Mouse (Mus musculus) adipose tissue, adult 10 weeks (tissue): ENCODE measurements around the gene Dhfr. TPM values are rescaled to one million over a fixed set of nuclear protein-coding genes. Genes with fewer than 3 reads are reported as not detected.

Experiments
- polyA plus RNA-seq: library from polyadenylated mRNA; stranded (reverse); fragments of 350-450 nt; fragmentation: Illumina TruSeq; extraction: RNeasy Lipid Tissue Mini Kit (QIAGEN cat#74804); gene quantifications from one replicate; pipeline ENCODE4 v1.2.3, GENCODE M21; 2014; ENCODE audit warnings: low read depth, low replicate concordance

Gene Dhfr
- 2.7 TPM for polyA plus RNA-seq

DNA sequence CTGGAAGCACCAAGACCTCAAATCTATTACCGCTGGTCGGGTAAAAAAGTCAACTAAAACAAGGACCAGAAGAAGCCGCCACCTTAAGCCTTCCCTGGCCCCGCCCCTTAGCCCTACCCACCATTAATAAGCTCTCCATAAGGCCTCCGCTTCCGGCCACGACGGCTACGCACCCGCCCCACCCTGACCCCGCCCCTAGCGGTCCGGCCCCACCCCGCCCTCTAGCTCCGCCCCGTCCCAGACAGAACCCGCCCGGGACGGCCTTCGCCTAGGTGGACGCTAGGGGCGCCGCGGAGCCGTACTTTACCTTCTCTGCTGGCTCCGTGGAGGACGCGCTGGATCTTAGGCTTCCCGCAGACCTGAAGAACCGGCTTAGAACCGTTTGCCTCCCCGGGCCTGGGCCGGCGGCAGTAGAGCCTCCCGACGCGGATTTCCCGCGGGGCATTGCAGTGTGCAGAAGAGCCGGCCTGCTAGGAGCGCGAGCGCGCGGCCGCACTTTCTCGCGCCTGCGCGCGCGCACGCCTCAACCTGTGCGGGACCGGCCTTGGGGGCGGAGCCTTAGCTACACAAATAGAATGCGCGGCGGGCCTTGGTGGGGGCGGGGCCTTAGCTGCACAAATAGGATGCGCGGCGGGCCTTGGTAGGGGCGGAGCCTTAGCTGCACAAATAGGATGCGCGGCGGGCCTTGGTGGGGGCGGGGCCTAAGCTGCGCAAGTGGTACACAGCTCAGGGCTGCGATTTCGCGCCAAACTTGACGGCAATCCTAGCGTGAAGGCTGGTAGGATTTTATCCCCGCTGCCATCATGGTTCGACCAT is at the start of gene Dhfr, which contains the start of gene Msh3:
Gene Dhfr, plus strand, starts transcription at position 271 of the 816 bp plus-strand sequence.
Gene Msh3, minus strand, starts transcription at position 548 of the 816 bp plus-strand sequence.

DNA sequence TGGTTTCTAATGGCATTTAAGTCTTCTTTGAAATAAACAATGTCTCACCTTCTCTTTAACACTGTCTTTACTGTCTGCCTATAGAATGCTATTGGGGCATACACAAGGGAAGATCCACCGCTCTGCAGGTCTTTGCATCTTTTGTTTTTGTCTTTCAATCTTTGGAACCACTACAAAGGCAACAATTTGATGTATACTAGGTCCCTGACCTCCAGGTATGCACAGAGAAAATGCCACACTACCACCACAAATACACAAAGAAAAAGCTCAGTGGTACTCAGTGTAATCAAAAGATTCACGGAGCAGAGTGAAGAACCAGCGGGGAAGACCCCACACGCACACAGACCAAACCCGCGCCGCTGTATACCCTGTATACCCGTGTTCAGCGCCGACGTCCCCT is 48.8 kb upstream of the Dhfr start, which contains the start of gene Gm20379:
Gene Gm20379, plus strand, starts transcription at position 301 of the 400 bp plus-strand sequence.

DNA sequence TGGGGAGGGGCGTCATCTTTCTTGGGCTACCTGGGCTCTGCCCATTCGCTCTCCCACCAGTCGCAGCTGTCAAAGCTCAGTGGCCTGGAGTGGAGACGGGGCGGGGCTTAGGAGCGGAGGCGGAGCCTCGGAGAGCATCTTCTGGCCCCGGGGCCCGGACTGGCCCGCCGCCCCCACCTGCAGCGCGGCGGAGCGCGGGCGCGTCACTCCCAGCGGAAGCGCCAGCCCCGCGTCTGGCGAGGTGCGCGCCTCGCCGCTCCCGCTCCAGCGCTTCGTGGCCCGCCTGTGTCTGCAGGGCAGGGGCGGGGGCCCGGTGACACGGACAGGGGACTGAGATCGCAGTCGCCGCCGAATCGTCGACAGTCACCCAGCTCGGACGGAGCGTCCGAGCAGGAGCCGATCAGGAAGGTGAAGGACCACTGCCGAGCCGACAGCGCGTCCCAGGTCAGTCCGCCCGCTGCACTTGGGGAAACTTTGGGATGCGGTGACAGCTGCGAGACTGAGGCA is 71.3 kb downstream of the Dhfr start, which contains the start of gene Ankrd34b:
Gene Ankrd34b, plus strand, starts transcription at position 139 of the 507 bp plus-strand sequence.

Other genes starting within 250 kb of the Dhfr start
- 10.4 TPM for gene Rasgrf2, start 223.1 kb upstream of the Dhfr start, polyA plus RNA-seq
- not detected for gene Gm20379, start 48.7 kb upstream of the Dhfr start, polyA plus RNA-seq
- 24.6 TPM for gene Msh3, start 277 bp downstream of the Dhfr start, polyA plus RNA-seq
- gene Ankrd34b, start 71.2 kb downstream of the Dhfr start, polyA plus RNA-seq: 0.56 TPM
- gene Fam151b, start 129.3 kb downstream of the Dhfr start, polyA plus RNA-seq: 5.5 TPM
- 10.6 TPM for gene Zfyve16, start 176.1 kb downstream of the Dhfr start, polyA plus RNA-seq
- 45.6 TPM for gene Spz1, start 221.4 kb downstream of the Dhfr start, polyA plus RNA-seq